19 mouse cellular contexts compared by ENCODE assay signal in the genomic region with DNA sequence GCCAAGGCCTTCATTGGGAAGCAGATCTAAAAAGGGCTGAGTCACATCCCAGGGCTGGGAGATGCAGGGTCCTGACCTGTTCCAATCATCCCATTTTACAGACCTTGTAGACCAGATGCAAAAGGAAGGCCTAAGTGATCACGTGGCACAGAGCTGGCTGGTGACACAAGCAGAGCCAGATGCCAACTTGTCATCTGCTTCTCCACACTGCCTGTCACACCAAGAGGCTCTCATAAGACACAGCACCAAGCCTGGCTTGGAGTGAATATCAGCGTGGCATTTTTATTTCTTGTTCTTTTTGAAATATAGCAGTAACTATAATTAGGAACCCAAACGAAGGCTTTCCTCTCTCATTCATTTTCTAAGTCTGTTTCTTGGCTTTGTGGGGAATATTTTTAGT. TPM values are rescaled to one million over a fixed set of nuclear protein-coding genes. Genes with fewer than 3 reads are reported as not detected.
DNase-seq lines count a peak whose midpoint lies in the region; ATAC-seq lines count a peak whose summit lies in the region.
"Had no signal": no experiment of that assay in that cellular context is flagged by ENCODE, and none has a peak within 500 bp of the region (broad histone marks: within the 10 kb centered on the region; RNA-seq: fewer than 3 reads in every experiment).

No protein-coding gene starts in this region.

- no peak for DNase-seq in heart, embryonic 10.5 days (ENCODE audit: low spot score)
- no peak for DNase-seq in heart, postnatal 25 days (ENCODE audit: low spot score)
- no peak for DNase-seq in neural tube, embryonic 10.5 days (ENCODE audit: extremely low spot score, low spot score)
- no peak for DNase-seq in hindbrain, embryonic 14.5 days (ENCODE audit: low spot score)
- peak; percentile 61 for DNase-seq in telencephalon, adult 2 months (ENCODE audit: low read depth, low spot score)
- DNase-seq in ovary, postnatal 14 days (ENCODE audit: low spot score), result no peak
- no peak for DNase-seq in embryo, embryonic 9.5 days (ENCODE audit: extremely low spot score)
- DNase-seq: adrenal gland, postnatal 10 days; B cell, adult 2 months; heart, adult 11 months; heart, postnatal 14 days; kidney, postnatal 14 days; layer of hippocampus, postnatal 36 days; lung, embryonic 14.5 days; retina, postnatal 1 day had no signal

- WGBS in heart, embryonic 10.5 days, result 57% methylated on average over 3 of the region's 3 CpGs
- 63% methylated on average over 3 of the region's 3 CpGs for WGBS in neural tube, embryonic 13.5 days
- WGBS in hindbrain, embryonic 14.5 days, result 57% methylated on average over 3 of the region's 3 CpGs

- no peak for ATAC-seq in neural tube, embryonic 13.5 days (ENCODE audit: low read depth)
- no peak for ATAC-seq in hindbrain, embryonic 14.5 days (ENCODE audit: low FRiP score)
- ATAC-seq: intestine, postnatal 0 days had no signal

- H3K4me1 ChIP-seq in heart, embryonic 10.5 days, result peaks cover 44% of the 10 kb centered on the region
- H3K4me1 ChIP-seq in neural tube, embryonic 13.5 days (replicated peaks), result peaks cover 43% of the 10 kb centered on the region
- peaks cover 30% of the 10 kb centered on the region for H3K4me1 ChIP-seq in hindbrain, embryonic 14.5 days (replicated peaks; ENCODE audit: control insufficient read depth, insufficient read depth, low read length)

- no peak overlapping the region for H3K4me3 ChIP-seq in heart, embryonic 10.5 days
- H3K4me3 ChIP-seq in neural tube, embryonic 13.5 days, result no peak overlapping the region
- no peak overlapping the region for H3K4me3 ChIP-seq in hindbrain, embryonic 14.5 days (replicated peaks; ENCODE audit: low read length)
- H3K4me3 ChIP-seq: neural tube, embryonic 12.5 days had no signal

- H3K36me3 ChIP-seq in heart, embryonic 10.5 days, result 0 out of 2 replicates have a peak, but pooled peaks cover 4% of the 10 kb centered on the region
- H3K36me3 ChIP-seq in neural tube, embryonic 13.5 days, result peaks cover 41% of the 10 kb centered on the region
- peaks cover 24% of the 10 kb centered on the region for H3K36me3 ChIP-seq in hindbrain, embryonic 14.5 days (replicated peaks; ENCODE audit: control insufficient read depth, insufficient read depth)
- H3K36me3 ChIP-seq: G1E had no signal

- no peak overlapping the region for H3K9ac ChIP-seq in neural tube, embryonic 13.5 days
- no peak overlapping the region for H3K9ac ChIP-seq in hindbrain, embryonic 14.5 days
- H3K9ac ChIP-seq: lung, embryonic 14.5 days; neural tube, embryonic 12.5 days had no signal

- intact Hi-C loops in heart, postnatal 25 days (cut with DNase I), result no loop called here

- H3K9me3 ChIP-seq in heart, embryonic 10.5 days, result no peaks in the 10 kb centered on the region
- no peaks in the 10 kb centered on the region for H3K9me3 ChIP-seq in neural tube, embryonic 13.5 days
- no peaks in the 10 kb centered on the region for H3K9me3 ChIP-seq in hindbrain, embryonic 14.5 days (ENCODE audit: control insufficient read depth, low read length)
- H3K9me3 ChIP-seq: neural tube, embryonic 12.5 days had no signal

- H3K27ac ChIP-seq in heart, embryonic 10.5 days, result 0 out of 2 replicates have a peak overlapping the region, but pooled peaks have one; percentile 36
- H3K27ac ChIP-seq in neural tube, embryonic 13.5 days (replicated peaks), result peak overlapping the region; percentile 83
- H3K27ac ChIP-seq in hindbrain, embryonic 14.5 days, result peak overlapping the region; percentile 57

- no peak overlapping the region for H3K4me2 ChIP-seq in neural tube, embryonic 13.5 days
- H3K4me2 ChIP-seq in hindbrain, embryonic 14.5 days (replicated peaks), result no peak overlapping the region
- H3K4me2 ChIP-seq: lung, embryonic 14.5 days; neural tube, embryonic 12.5 days had no signal

- no peaks in the 10 kb centered on the region; the same call in 1 of the 2 replicates for H3K27me3 ChIP-seq in heart, embryonic 10.5 days (ENCODE audit: insufficient read depth, poor library complexity, severe bottlenecking)
- no peaks in the 10 kb centered on the region for H3K27me3 ChIP-seq in neural tube, embryonic 13.5 days
- no peaks in the 10 kb centered on the region for H3K27me3 ChIP-seq in hindbrain, embryonic 14.5 days (ENCODE audit: control insufficient read depth, insufficient read depth, low read length)
- H3K27me3 ChIP-seq: neural tube, embryonic 12.5 days had no signal

RNA-seq across cellular contexts. Expression of a gene that starts 52.3 kb away (rescaled TPM):
- polyA plus RNA-seq in heart, embryonic 10.5 days (2016; fragmentation: Nextera tagmentation; extraction: Ambion mirVana), result 3.3 and 7.6 TPM in 2 replicates
- 1 to 10 TPM; 7.8 to 9.5 TPM for total RNA-seq in heart, postnatal 25 days (2021)
- polyA plus RNA-seq in neural tube, embryonic 13.5 days (2015; fragmentation: Nextera tagmentation; extraction: Ambion mirVana), result 21.9 and 22.5 TPM in 2 replicates
- polyA plus RNA-seq in hindbrain, embryonic 14.5 days (2014; fragmentation: Nextera tagmentation; extraction: Ambion mirVana), result 16.3 and 17.1 TPM in 2 replicates
- polyA plus RNA-seq: G1E had no signal
